Comparison of ENCODE assay signal across 8 mouse cellular contexts in the genomic region with DNA sequence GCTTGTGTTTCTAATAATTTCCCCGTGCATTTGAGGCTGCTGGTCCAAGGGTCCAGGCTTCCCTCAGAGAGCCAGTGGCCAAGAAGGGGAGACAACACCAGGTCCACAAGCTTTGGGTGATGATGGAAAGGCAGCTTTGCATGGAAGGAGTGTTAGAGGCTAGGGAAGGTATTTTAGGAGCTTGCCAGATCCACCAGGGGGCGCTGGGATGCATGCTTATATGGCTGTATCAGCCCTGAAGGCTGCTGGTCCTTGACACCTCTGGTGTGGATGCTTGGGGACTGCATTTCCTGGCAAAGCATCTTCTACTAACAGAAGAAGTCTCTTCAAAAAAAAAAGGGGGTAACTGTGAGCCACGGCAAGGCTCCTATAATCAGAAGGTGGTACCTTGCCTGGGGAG. TPM values are rescaled to one million over a fixed set of nuclear protein-coding genes. Genes with fewer than 3 reads are reported as not detected.
DNase-seq lines count a peak whose midpoint lies in the region; ATAC-seq and TF ChIP-seq lines count a peak whose summit lies in the region.
"Had no signal": no experiment of that assay in that cellular context is flagged by ENCODE, and none has a peak within 500 bp of the region (broad histone marks: within the 10 kb centered on the region; RNA-seq: fewer than 3 reads in every experiment).

No protein-coding gene starts in this region.

- intact Hi-C loops in left cerebral cortex, adult 2 months (cut with DNase I) = loop anchor here (2.0 to 5.0 kb wide), 2 partner anchors 62 to 313 kb away; partner anchors contain the start of gene Slc32a1

- no peaks in the 10 kb centered on the region for H3K36me3 ChIP-seq in forebrain, embryonic 10.5 days (replicated peaks)
- no peaks in the 10 kb centered on the region for H3K36me3 ChIP-seq in hindbrain, embryonic 11.5 days (ENCODE audit: control insufficient read depth, insufficient read depth, low read length)
- no peaks in the 10 kb centered on the region for H3K36me3 ChIP-seq in midbrain, embryonic 14.5 days (ENCODE audit: control insufficient read depth, insufficient read depth, low read length)
- H3K36me3 ChIP-seq: liver, embryonic 15.5 days had no signal

- no peak for TF ChIP-seq POLR2A in bone marrow macrophage, adult 2 months (IDR thresholded peaks at IDR 0.05; ENCODE audit: borderline replicate concordance, low read depth, low read length)

- peak; percentile 85 for DNase-seq in MN1 (ENCODE audit: low spot score)
- peak; percentile 81 for DNase-seq in forebrain, embryonic 10.5 days (ENCODE audit: extremely low spot score, low spot score)
- DNase-seq in hindbrain, embryonic 11.5 days (ENCODE audit: low spot score) = peak; percentile 91
- peak; percentile 77 to 78 for DNase-seq in left cerebral cortex, adult 2 months (ENCODE audit: extremely low spot score in 1 of 2, low spot score in 2 of 2)
- DNase-seq in midbrain, embryonic 14.5 days = peak; percentile 96
- DNase-seq in spleen, adult 18-20 months = peak; percentile 43 to 81

- no peak for ATAC-seq in hindbrain, embryonic 11.5 days (ENCODE audit: low FRiP score)
- no peak; the same call in 1 of the 2 replicates for ATAC-seq in midbrain, embryonic 14.5 days (ENCODE audit: low FRiP score, low TSS enrichment)

- H3K27me3 ChIP-seq in forebrain, embryonic 10.5 days (ENCODE audit: poor library complexity, severe bottlenecking) = peaks cover 70% of the 10 kb centered on the region
- H3K27me3 ChIP-seq in hindbrain, embryonic 11.5 days (ENCODE audit: control insufficient read depth, insufficient read depth, low read length) = peaks cover 7% of the 10 kb centered on the region; the same call in 1 of the 2 replicates
- peaks cover 12% of the 10 kb centered on the region for H3K27me3 ChIP-seq in midbrain, embryonic 14.5 days (ENCODE audit: control insufficient read depth, insufficient read depth, low read length)

- H3K4me3 ChIP-seq in bone marrow macrophage, adult 2 months (ENCODE audit: insufficient read depth, low read length) = no peak overlapping the region
- no peak overlapping the region for H3K4me3 ChIP-seq in forebrain, embryonic 10.5 days
- H3K4me3 ChIP-seq in hindbrain, embryonic 11.5 days (ENCODE audit: low read depth, low read length) = no peak overlapping the region
- H3K4me3 ChIP-seq in left cerebral cortex, adult 2 months = no peak overlapping the region
- H3K4me3 ChIP-seq in midbrain, embryonic 14.5 days (replicated peaks; ENCODE audit: low read depth, low read length) = no peak overlapping the region
- H3K4me3 ChIP-seq: liver, embryonic 15.5 days had no signal

- no peaks in the 10 kb centered on the region for H3K4me1 ChIP-seq in bone marrow macrophage, adult 2 months (ENCODE audit: control insufficient read depth, insufficient read depth, low read length)
- peaks cover 17% of the 10 kb centered on the region for H3K4me1 ChIP-seq in forebrain, embryonic 10.5 days
- H3K4me1 ChIP-seq in hindbrain, embryonic 11.5 days (replicated peaks; ENCODE audit: control insufficient read depth, insufficient read depth, low read length) = 0 out of 2 replicates have a peak, but pooled peaks cover 2% of the 10 kb centered on the region
- 0 out of 2 replicates have a peak, but pooled peaks cover 10% of the 10 kb centered on the region for H3K4me1 ChIP-seq in midbrain, embryonic 14.5 days (ENCODE audit: control insufficient read depth, insufficient read depth, low read length)
- H3K4me1 ChIP-seq: liver, embryonic 15.5 days had no signal

- H3K4me2 ChIP-seq in hindbrain, embryonic 11.5 days (replicated peaks; ENCODE audit: low read depth, low read length) = no peak overlapping the region
- H3K4me2 ChIP-seq in midbrain, embryonic 14.5 days (ENCODE audit: low read length) = no peak overlapping the region
- H3K4me2 ChIP-seq: liver, embryonic 15.5 days had no signal

- H3K9me3 ChIP-seq in forebrain, embryonic 10.5 days = no peaks in the 10 kb centered on the region
- H3K9me3 ChIP-seq in hindbrain, embryonic 11.5 days (ENCODE audit: control insufficient read depth, low read length) = no peaks in the 10 kb centered on the region
- H3K9me3 ChIP-seq in midbrain, embryonic 14.5 days (ENCODE audit: control insufficient read depth, low read length) = no peaks in the 10 kb centered on the region
- H3K9me3 ChIP-seq: liver, embryonic 15.5 days had no signal

- TF ChIP-seq CTCF in bone marrow macrophage, adult 2 months (IDR thresholded peaks at IDR 0.05; ENCODE audit: low read depth, low read length) = peak; percentile 80
- peak; percentile 87 for TF ChIP-seq CTCF in left cerebral cortex, adult 2 months (IDR thresholded peaks at IDR 0.05)

- WGBS in forebrain, embryonic 10.5 days = 3% methylated on average over 3 of the region's 3 CpGs
- WGBS in hindbrain, embryonic 11.5 days = 0% methylated on average over 3 of the region's 3 CpGs
- 0% methylated on average over 3 of the region's 3 CpGs for WGBS in midbrain, embryonic 14.5 days

- H3K27ac ChIP-seq in bone marrow macrophage, adult 2 months (ENCODE audit: insufficient read depth, low read depth, low read length) = no peak overlapping the region
- no peak overlapping the region for H3K27ac ChIP-seq in forebrain, embryonic 10.5 days
- H3K27ac ChIP-seq in hindbrain, embryonic 11.5 days (ENCODE audit: low read depth, low read length) = no peak overlapping the region
- no peak overlapping the region for H3K27ac ChIP-seq in left cerebral cortex, adult 2 months
- no peak overlapping the region for H3K27ac ChIP-seq in midbrain, embryonic 14.5 days (replicated peaks; ENCODE audit: low read depth, low read length)
- H3K27ac ChIP-seq: liver, embryonic 15.5 days had no signal

- no peak overlapping the region for H3K9ac ChIP-seq in hindbrain, embryonic 11.5 days (ENCODE audit: low read depth, low read length)
- no peak overlapping the region for H3K9ac ChIP-seq in midbrain, embryonic 14.5 days (replicated peaks; ENCODE audit: low read length)
- H3K9ac ChIP-seq: liver, embryonic 15.5 days had no signal

RNA-seq across cellular contexts. Expression of gene Arhgap40, which starts 37.5 kb away (rescaled TPM):
- not detected in 2 replicates for polyA plus RNA-seq in bone marrow macrophage, adult 2 months (2012; ENCODE audit: insufficient read depth, insufficient read length, missing spikeins)
- 0.28 and 0.62 TPM in 2 replicates for polyA plus RNA-seq in forebrain, embryonic 10.5 days (2016; fragmentation: Nextera tagmentation; extraction: Ambion mirVana)
- 0.37 and 0.54 TPM in 2 replicates for polyA plus RNA-seq in hindbrain, embryonic 11.5 days (2014; fragmentation: Nextera tagmentation; extraction: Ambion mirVana)
- under 1 TPM in 1 of 2 experiments, not detected in 1; 0.52 TPM for total RNA-seq in left cerebral cortex, adult 2 months (2021)
- polyA plus RNA-seq in midbrain, embryonic 14.5 days (2014; fragmentation: Nextera tagmentation; extraction: Ambion mirVana) = 0.57 and 0.87 TPM in 2 replicates

RNA-seq across cellular contexts. Expression of gene Adig, which starts 47.7 kb away (rescaled TPM):
- polyA plus RNA-seq in bone marrow macrophage, adult 2 months (2012; ENCODE audit: insufficient read depth, insufficient read length, missing spikeins) = not detected in 2 replicates
- not detected in 2 replicates for polyA plus RNA-seq in forebrain, embryonic 10.5 days (2016; fragmentation: Nextera tagmentation; extraction: Ambion mirVana)
- polyA plus RNA-seq in hindbrain, embryonic 11.5 days (2014; fragmentation: Nextera tagmentation; extraction: Ambion mirVana) = not detected in 2 replicates
- total RNA-seq in left cerebral cortex, adult 2 months (2021) = not detected
- not detected in 2 replicates for polyA plus RNA-seq in midbrain, embryonic 14.5 days (2014; fragmentation: Nextera tagmentation; extraction: Ambion mirVana)
- polyA plus RNA-seq: liver, embryonic 15.5 days had no signal
